Mouse (Mus musculus): Measurements from ENCODE around the gene Gm11562. TPM values are rescaled to one million over a fixed set of nuclear protein-coding genes. Genes with fewer than 3 reads are reported as not detected.
"Not testable (repeated sequence)": the region's sequence is repeated elsewhere in the genome, so short reads cannot be mapped to it uniquely, and the experiment has no call there.

Gene Gm11562
- polyA plus RNA-seq, 1 experiment, result not detected

- Histone ChIP-seq H3K27me3 (ENCODE audit: control insufficient read depth, insufficient read depth, low read length, poor library complexity, severe bottlenecking) (no peaks in the 10 kb centered on the region), H3K4me3 (ENCODE audit: low read depth, low read length) (no peak within 1 kb of the TSS), H3K36me3 (ENCODE audit: control insufficient read depth, insufficient read depth, low read length, poor library complexity, severe bottlenecking) (no peaks in the 10 kb centered on the region), H3K4me1 (ENCODE audit: control insufficient read depth, insufficient read depth, low read length) (no peaks in the 10 kb centered on the region), H3K9me3 (replicated peaks; ENCODE audit: control insufficient read depth, insufficient read depth, low read length, poor library complexity, severe bottlenecking) (no peaks in the 10 kb centered on the region), H3K9ac (ENCODE audit: low read depth, poor library complexity, severe bottlenecking) (no peak within 1 kb of the TSS), H3K27ac (ENCODE audit: insufficient read depth, low read length) (no peak within 1 kb of the TSS)
- TF ChIP-seq EP300 (IDR thresholded peaks at IDR 0.05; ENCODE audit: insufficient read depth, low read depth, low read length), result no peak
- TF ChIP-seq POLR2A (IDR thresholded peaks at IDR 0.05; ENCODE audit: insufficient read depth, low read length), result no peak
- no peak for TF ChIP-seq CTCF (IDR thresholded peaks at IDR 0.05; ENCODE audit: low read depth, low read length)
Observed at GRCm38 (mm10) chr11:99634653-99635134, 14.5 kb upstream of the Gm11562 start, which contains the start of gene Krtap4-2. TSS of gene Krtap4-2 (minus strand) at chr11:99635084.

- TF ChIP-seq EP300 (IDR thresholded peaks at IDR 0.05; ENCODE audit: insufficient read depth, low read depth, low read length), result no peak
- TF ChIP-seq POLR2A (IDR thresholded peaks at IDR 0.05; ENCODE audit: insufficient read depth, low read length), result no peak
- no peak for TF ChIP-seq CTCF (IDR thresholded peaks at IDR 0.05; ENCODE audit: low read depth, low read length)
- Histone ChIP-seq H3K9me3 (replicated peaks; ENCODE audit: control insufficient read depth, insufficient read depth, low read length, poor library complexity, severe bottlenecking) (no peaks in the 10 kb centered on the region), H3K27me3 (ENCODE audit: control insufficient read depth, insufficient read depth, low read length, poor library complexity, severe bottlenecking) (no peaks in the 10 kb centered on the region), H3K27ac (ENCODE audit: insufficient read depth, low read length) (no peak overlapping the region), H3K36me3 (ENCODE audit: control insufficient read depth, insufficient read depth, low read length, poor library complexity, severe bottlenecking) (no peaks in the 10 kb centered on the region), H3K9ac (ENCODE audit: low read depth, poor library complexity, severe bottlenecking) (no peak overlapping the region), H3K4me3 (ENCODE audit: low read depth, low read length) (no peak overlapping the region), H3K4me1 (ENCODE audit: control insufficient read depth, insufficient read depth, low read length) (no peaks in the 10 kb centered on the region)
Observed at GRCm38 (mm10) chr11:99633293-99633692, 13.1 kb upstream of the Gm11562 start.

GRCm38 (mm10) chr11:99630890-99631289 is 10.7 kb upstream of the Gm11562 start:
- TF ChIP-seq CTCF (IDR thresholded peaks at IDR 0.05; ENCODE audit: low read depth, low read length) (no peak), POLR2A (IDR thresholded peaks at IDR 0.05; ENCODE audit: insufficient read depth, low read length) (no peak), EP300 (IDR thresholded peaks at IDR 0.05; ENCODE audit: insufficient read depth, low read depth, low read length) (no peak)
- Histone ChIP-seq H3K4me3 (ENCODE audit: low read depth, low read length) (no peak overlapping the region), H3K36me3 (ENCODE audit: control insufficient read depth, insufficient read depth, low read length, poor library complexity, severe bottlenecking) (no peaks in the 10 kb centered on the region), H3K9me3 (replicated peaks; ENCODE audit: control insufficient read depth, insufficient read depth, low read length, poor library complexity, severe bottlenecking) (no peaks in the 10 kb centered on the region), H3K27me3 (ENCODE audit: control insufficient read depth, insufficient read depth, low read length, poor library complexity, severe bottlenecking) (no peaks in the 10 kb centered on the region), H3K9ac (ENCODE audit: low read depth, poor library complexity, severe bottlenecking) (no peak overlapping the region), H3K4me1 (ENCODE audit: control insufficient read depth, insufficient read depth, low read length) (no peaks in the 10 kb centered on the region), H3K27ac (ENCODE audit: insufficient read depth, low read length) (no peak overlapping the region)

- Histone ChIP-seq H3K27me3 (ENCODE audit: control insufficient read depth, insufficient read depth, low read length, poor library complexity, severe bottlenecking) (no peaks in the 10 kb centered on the region; the same call in 1 of the 2 replicates), H3K9me3 (replicated peaks; ENCODE audit: control insufficient read depth, insufficient read depth, low read length, poor library complexity, severe bottlenecking) (no peaks in the 10 kb centered on the region), H3K36me3 (ENCODE audit: control insufficient read depth, insufficient read depth, low read length, poor library complexity, severe bottlenecking) (no peaks in the 10 kb centered on the region), H3K9ac (ENCODE audit: low read depth, poor library complexity, severe bottlenecking) (no peak within 1 kb of the TSS), H3K4me3 (ENCODE audit: low read depth, low read length) (no peak within 1 kb of the TSS), H3K4me1 (ENCODE audit: control insufficient read depth, insufficient read depth, low read length) (no peaks in the 10 kb centered on the region), H3K27ac (ENCODE audit: insufficient read depth, low read length) (no peak within 1 kb of the TSS)
- no peak for TF ChIP-seq POLR2A (IDR thresholded peaks at IDR 0.05; ENCODE audit: insufficient read depth, low read length)
- TF ChIP-seq EP300 (IDR thresholded peaks at IDR 0.05; ENCODE audit: insufficient read depth, low read depth, low read length), result no peak
- no peak for TF ChIP-seq CTCF (IDR thresholded peaks at IDR 0.05; ENCODE audit: low read depth, low read length)
Observed at GRCm38 (mm10) chr11:99628138-99628537, 7.9 kb upstream of the Gm11562 start, which contains the start of gene Krtap4-1. TSS of gene Krtap4-1 (minus strand) at chr11:99628238.

GRCm38 (mm10) chr11:99614796-99615363 is 5.4 kb downstream of the Gm11562 start, which contains the start of gene Krtap2-4:
TSS of gene Krtap2-4 (minus strand) at chr11:99614846.
- Histone ChIP-seq H3K9me3 (replicated peaks; ENCODE audit: control insufficient read depth, insufficient read depth, low read length, poor library complexity, severe bottlenecking) (no peaks in the 10 kb centered on the region), H3K27ac (ENCODE audit: insufficient read depth, low read length) (no peak within 1 kb of the TSS), H3K4me3 (ENCODE audit: low read depth, low read length) (no peak within 1 kb of the TSS), H3K4me1 (ENCODE audit: control insufficient read depth, insufficient read depth, low read length) (no peaks in the 10 kb centered on the region), H3K36me3 (ENCODE audit: control insufficient read depth, insufficient read depth, low read length, poor library complexity, severe bottlenecking) (no peaks in the 10 kb centered on the region), H3K27me3 (ENCODE audit: control insufficient read depth, insufficient read depth, low read length, poor library complexity, severe bottlenecking) (no peaks in the 10 kb centered on the region), H3K9ac (ENCODE audit: low read depth, poor library complexity, severe bottlenecking) (no peak within 1 kb of the TSS)
- TF ChIP-seq EP300 (IDR thresholded peaks at IDR 0.05; ENCODE audit: insufficient read depth, low read depth, low read length), result no peak
- TF ChIP-seq CTCF (IDR thresholded peaks at IDR 0.05; ENCODE audit: low read depth, low read length), result no peak
- TF ChIP-seq POLR2A (IDR thresholded peaks at IDR 0.05; ENCODE audit: insufficient read depth, low read length), result no peak

- not testable (repeated sequence) for H3K27me3 ChIP-seq (ENCODE audit: control insufficient read depth, insufficient read depth, low read length, poor library complexity, severe bottlenecking); H3K4me3 ChIP-seq (ENCODE audit: low read depth, low read length); H3K4me1 ChIP-seq (ENCODE audit: control insufficient read depth, insufficient read depth, low read length); H3K27ac ChIP-seq (ENCODE audit: insufficient read depth, low read length); H3K9ac ChIP-seq (ENCODE audit: low read depth, poor library complexity, severe bottlenecking); H3K36me3 ChIP-seq (ENCODE audit: control insufficient read depth, insufficient read depth, low read length, poor library complexity, severe bottlenecking); H3K9me3 ChIP-seq (replicated peaks; ENCODE audit: control insufficient read depth, insufficient read depth, low read length, poor library complexity, severe bottlenecking)
Observed at GRCm38 (mm10) chr11:99610089-99610488, 10.1 kb downstream of the Gm11562 start, which contains the start of gene Gm11937. TSS of gene Gm11937 (minus strand) at chr11:99610189.

Data from ES-Bruce4 (cell line).